Mouse (Mus musculus): ENCODE measurements around the gene Rps15.
"Not testable (repeated sequence)": the region's sequence is repeated elsewhere in the genome, so short reads cannot be mapped to it uniquely, and the experiment has no call there.

Rps15 gene

GRCm38 (mm10) chr10:80292251-80293146 lies at the start of gene Rps15:
Gene Rps15 (plus strand): TSS chr10:80292453.
- DNase-seq = peak; percentile 90 to 93

- no peak for DNase-seq
Measured at GRCm38 (mm10) chr10:80242607-80243006, 49.6 kb upstream of the Rps15 start.

- DNase-seq = no peak
Measured at GRCm38 (mm10) chr10:80244791-80245399, 47.4 kb upstream of the Rps15 start.

GRCm38 (mm10) chr10:80245600-80245999 lies 46.7 kb upstream of the Rps15 start:
- peak; percentile 52 to 75 for DNase-seq

- DNase-seq = no peak
Measured at GRCm38 (mm10) chr10:80247849-80248248, 44.4 kb upstream of the Rps15 start.

GRCm38 (mm10) chr10:80248437-80248836 lies 43.8 kb upstream of the Rps15 start:
- DNase-seq = not testable (repeated sequence)

- DNase-seq = peak; percentile 90 to 91
Measured at GRCm38 (mm10) chr10:80248971-80249640, 43.1 kb upstream of the Rps15 start, which contains the start of gene Ndufs7. Gene Ndufs7 (plus strand): TSS chr10:80249121.

- no peak for DNase-seq
Measured at GRCm38 (mm10) chr10:80250059-80250458, 42.2 kb upstream of the Rps15 start.

- DNase-seq = no peak
Measured at GRCm38 (mm10) chr10:80250573-80250972, 41.7 kb upstream of the Rps15 start.

GRCm38 (mm10) chr10:80252011-80252410 lies 40.2 kb upstream of the Rps15 start:
- no peak for DNase-seq

- DNase-seq = no peak
Measured at GRCm38 (mm10) chr10:80252493-80253274, 39.6 kb upstream of the Rps15 start.

GRCm38 (mm10) chr10:80253551-80253950 lies 38.7 kb upstream of the Rps15 start:
- DNase-seq = no peak

GRCm38 (mm10) chr10:80254331-80255297 lies 37.6 kb upstream of the Rps15 start:
- DNase-seq = no peak

GRCm38 (mm10) chr10:80255881-80256535 lies 36.2 kb upstream of the Rps15 start:
- no peak for DNase-seq

- DNase-seq = no peak
Measured at GRCm38 (mm10) chr10:80257936-80258335, 34.3 kb upstream of the Rps15 start.

- DNase-seq = no peak
Measured at GRCm38 (mm10) chr10:80258752-80259462, 33.3 kb upstream of the Rps15 start.

- DNase-seq = no peak
Measured at GRCm38 (mm10) chr10:80259463-80259805, 32.8 kb upstream of the Rps15 start.

GRCm38 (mm10) chr10:80259861-80260641 lies 32.2 kb upstream of the Rps15 start:
- DNase-seq = no peak
